Mouse (Mus musculus) midbrain, embryonic 10.5 days (tissue): ENCODE measurements around the gene Mrpl45. TPM values are rescaled to one million over a fixed set of nuclear protein-coding genes. Genes with fewer than 3 reads are reported as not detected.

Source experiments
- DNase-seq: peaks from one replicate; pipeline ENCODE4 v3.0.0-alpha.2; 2017; ENCODE audit warnings: low spot score
- H3K27ac ChIP-seq: fragments of 300-500 bp; sonication (generic); replicated peaks from 2 replicates; pipeline ENCODE4 v1.5.1; 2016; ENCODE audit warnings: mild to moderate bottlenecking
- H3K27me3 ChIP-seq: fragments of 300-500 bp; sonication (generic); 2 replicates; pipeline ENCODE4 v1.6.1; 2016; ENCODE audit warnings: low read depth, mild to moderate bottlenecking; ENCODE audit not compliant: poor library complexity, severe bottlenecking
- H3K36me3 ChIP-seq: fragments of 300-500 bp; sonication (generic); 2 replicates; pipeline ENCODE4 v1.6.1; 2016; ENCODE audit warnings: mild to moderate bottlenecking, moderate library complexity
- H3K4me1 ChIP-seq: fragments of 300-500 bp; sonication (generic); 2 replicates; pipeline ENCODE4 v1.6.1; 2016
- H3K4me3 ChIP-seq: fragments of 300-500 bp; sonication (generic); 2 replicates; pipeline ENCODE4 v1.5.1; 2016; ENCODE audit warnings: mild to moderate bottlenecking, moderate library complexity
- H3K9me3 ChIP-seq: fragments of 300-500 bp; sonication (generic); replicated peaks from 2 replicates; pipeline ENCODE4 v1.6.1; 2016; ENCODE audit warnings: mild to moderate bottlenecking
- WGBS: fragments of 180-500 bp; shearing (Covaris S2); methylation state at CpG from one replicate; pipeline ENCODE4 v1.1.7; 2016; 5-methylcytosine and 5-hydroxymethylcytosine counted together
- polyA plus RNA-seq: library from polyadenylated mRNA; unstranded; fragments of >200 nt; fragmentation: Nextera tagmentation; extraction: Ambion mirVana; gene quantifications from 2 replicates; pipeline ENCODE4 v1.2.1, GENCODE M21; 2016

Mrpl45 gene
- polyA plus RNA-seq, 1 experiment from 2014 or later: 69.5 TPM

DNA sequence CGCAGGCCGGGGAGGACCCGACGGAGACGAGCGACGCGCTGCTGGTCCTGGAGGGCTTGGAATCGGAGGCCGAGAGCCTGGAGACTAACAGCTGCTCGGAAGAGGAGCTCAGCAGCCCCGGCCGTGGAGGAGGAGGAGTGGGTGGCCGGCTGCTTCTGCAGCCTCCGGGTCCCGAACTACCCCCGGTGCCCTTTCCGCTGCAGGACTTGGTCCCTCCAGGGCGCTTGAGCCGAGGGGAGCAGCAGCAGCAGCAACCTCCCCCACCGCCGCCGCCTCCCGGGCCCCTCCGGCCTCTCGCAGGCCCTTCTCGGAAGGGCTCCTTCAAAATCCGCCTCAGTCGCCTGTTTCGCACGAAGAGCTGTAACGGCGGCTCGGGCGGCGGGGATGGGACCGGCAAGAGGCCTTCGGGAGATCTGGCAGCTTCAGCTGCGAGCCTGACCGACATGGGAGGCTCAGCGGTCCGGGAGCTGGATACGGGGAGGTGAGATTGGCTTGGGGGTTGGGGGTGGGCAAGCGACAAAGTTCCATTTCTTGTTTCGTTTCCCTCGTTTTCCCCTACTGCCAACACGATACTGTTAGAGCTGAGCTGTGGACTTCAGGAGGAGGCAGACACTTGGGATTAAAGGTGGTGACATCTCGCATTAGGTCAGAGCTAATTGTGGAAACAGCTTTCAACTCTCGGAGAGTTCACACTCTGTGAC is 47.6 kb downstream of the Mrpl45 start:
- no peaks in the 10 kb centered on the region for H3K9me3 ChIP-seq
- H3K36me3 ChIP-seq: peaks cover 8% of the 10 kb centered on the region; the same call in 1 of the 2 replicates
- H3K4me3 ChIP-seq: peak overlapping the region; percentile 100
- peaks cover 35% of the 10 kb centered on the region for H3K4me1 ChIP-seq
- peak; percentile 66 for DNase-seq
- no peaks in the 10 kb centered on the region for H3K27me3 ChIP-seq
- H3K27ac ChIP-seq: peak overlapping the region; percentile 94
- WGBS: under 1% methylated on average over 49 of the region's 49 CpGs

DNA sequence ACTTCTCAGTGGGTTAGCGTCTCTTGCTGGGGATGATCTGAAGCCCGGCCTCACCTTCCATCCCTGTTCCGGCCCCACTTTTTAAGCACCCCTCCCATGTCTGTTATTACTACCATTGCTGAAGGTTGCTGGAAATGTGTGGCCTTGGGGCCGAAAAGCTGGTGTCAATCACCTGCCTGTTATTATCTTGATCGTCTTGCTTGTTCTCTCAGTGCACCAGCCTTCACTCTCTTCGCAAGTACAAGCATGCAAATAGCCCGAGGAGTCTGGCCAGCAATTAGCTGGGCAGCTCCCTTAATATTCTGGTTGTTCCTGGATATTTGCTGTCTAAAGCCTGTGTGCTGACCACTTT is 48.1 kb downstream of the Mrpl45 start:
- H3K27ac ChIP-seq: no peak overlapping the region
- H3K27me3 ChIP-seq: no peaks in the 10 kb centered on the region
- peaks cover 35% of the 10 kb centered on the region for H3K4me1 ChIP-seq
- 3% methylated on average over 7 of the region's 7 CpGs for WGBS
- H3K36me3 ChIP-seq: peaks cover 13% of the 10 kb centered on the region; the same call in 1 of the 2 replicates
- no peak for DNase-seq
- H3K9me3 ChIP-seq: no peaks in the 10 kb centered on the region
- H3K4me3 ChIP-seq: peak overlapping the region; percentile 100

DNA sequence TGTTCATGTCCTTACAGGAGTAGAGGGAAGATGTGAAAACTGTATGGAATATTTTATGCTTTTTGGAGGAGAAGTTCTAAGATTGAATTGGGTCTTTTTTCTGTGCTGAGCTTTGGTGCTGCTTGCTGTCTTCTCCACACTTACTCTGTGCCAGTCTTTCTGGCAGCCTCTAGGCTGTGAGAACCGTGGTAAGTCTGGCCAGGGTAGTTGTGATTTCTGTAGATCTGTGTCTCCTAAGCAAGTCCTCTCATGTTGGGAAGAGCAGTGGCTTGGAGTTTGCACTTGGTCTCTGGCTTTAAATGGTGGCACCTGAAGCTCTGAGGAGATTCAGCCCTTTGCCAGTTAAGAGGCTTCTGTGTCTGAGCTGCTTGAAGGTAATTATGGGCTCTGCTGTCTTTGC is 50.0 kb downstream of the Mrpl45 start:
- Histone ChIP-seq H3K9me3 (no peaks in the 10 kb centered on the region), H3K4me1 (peaks cover 35% of the 10 kb centered on the region), H3K27me3 (no peaks in the 10 kb centered on the region), H3K36me3 (peaks cover 14% of the 10 kb centered on the region; the same call in 1 of the 2 replicates), H3K4me3 (peak overlapping the region; percentile 100; the same call in 1 of the 2 replicates), H3K27ac (no peak overlapping the region)
- no peak for DNase-seq
- 85% methylated on average over 1 of the region's 1 CpGs for WGBS

DNA sequence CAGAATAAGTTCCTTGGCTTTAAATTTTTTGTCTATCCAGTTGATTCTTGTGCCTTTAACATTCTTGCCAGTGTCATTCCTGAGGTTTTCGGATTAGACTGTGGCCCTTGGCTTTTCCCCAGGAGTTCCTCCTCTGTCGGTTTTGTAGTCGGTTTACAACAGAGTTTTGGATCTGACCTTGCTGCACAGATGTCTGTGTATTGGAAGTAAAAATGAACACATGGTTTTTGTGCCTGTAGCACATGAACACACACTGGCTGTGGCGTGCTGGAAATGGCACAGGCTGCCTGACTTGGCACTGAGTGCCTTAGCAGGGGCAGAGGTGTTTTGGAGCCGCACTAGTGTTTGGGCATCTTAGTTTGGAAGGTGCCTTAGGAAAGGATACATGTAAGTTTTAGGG is 53.0 kb downstream of the Mrpl45 start:
- no peak overlapping the region for H3K4me3 ChIP-seq

DNA sequence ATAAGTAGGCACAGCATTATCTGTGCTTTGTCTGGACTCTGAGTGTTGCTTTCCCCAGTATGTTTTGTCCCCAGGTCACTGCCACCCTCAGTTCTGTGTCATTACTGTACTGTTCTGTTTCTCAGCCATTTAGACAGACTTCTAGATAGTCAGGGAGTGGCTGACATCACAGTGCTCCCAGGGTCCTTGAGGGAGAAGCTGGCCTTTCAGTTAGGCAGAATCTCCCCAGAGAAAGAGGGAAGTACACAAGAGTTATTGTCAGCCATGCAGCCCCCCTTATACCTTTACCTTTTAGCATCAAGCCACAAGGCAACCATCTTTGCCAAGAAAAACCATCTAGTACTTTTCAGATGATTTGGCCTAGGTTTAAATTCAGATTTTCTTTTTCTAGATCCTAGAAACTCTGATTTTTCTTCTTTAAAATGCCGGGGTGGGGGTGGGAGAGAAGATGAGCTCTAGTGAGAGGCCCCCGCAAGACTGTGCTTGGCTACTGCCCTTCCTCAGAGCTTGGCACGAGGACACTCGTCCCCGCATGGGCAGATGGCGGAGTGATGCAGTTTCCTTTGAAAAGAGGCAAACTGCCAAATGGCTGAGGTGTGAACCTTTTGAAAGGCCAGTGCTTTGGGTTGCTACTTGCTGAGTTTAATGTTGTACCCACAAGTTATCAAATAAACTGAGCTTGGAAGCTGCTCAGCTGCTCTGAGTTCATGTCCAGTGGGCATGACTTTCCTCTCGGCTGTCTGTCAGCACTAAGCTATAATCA is 55.0 kb downstream of the Mrpl45 start:
- Histone ChIP-seq H3K27me3 (no peaks in the 10 kb centered on the region), H3K4me3 (no peak overlapping the region), H3K9me3 (no peaks in the 10 kb centered on the region), H3K27ac (no peak overlapping the region), H3K36me3 (peaks cover 37% of the 10 kb centered on the region), H3K4me1 (peaks cover 5% of the 10 kb centered on the region)
- DNase-seq: no peak
- 92% methylated on average over 7 of the region's 7 CpGs for WGBS

More for the DNA sequence above, 53.0 kb downstream of the Mrpl45 start:
- no peaks in the 10 kb centered on the region for H3K9me3 ChIP-seq
- H3K27me3 ChIP-seq: no peaks in the 10 kb centered on the region
- H3K4me1 ChIP-seq: peaks cover 25% of the 10 kb centered on the region
- peaks cover 20% of the 10 kb centered on the region; the same call in 1 of the 2 replicates for H3K36me3 ChIP-seq
- 90% methylated on average over 5 of the region's 5 CpGs for WGBS
- DNase-seq: no peak
- no peak overlapping the region for H3K27ac ChIP-seq

DNA sequence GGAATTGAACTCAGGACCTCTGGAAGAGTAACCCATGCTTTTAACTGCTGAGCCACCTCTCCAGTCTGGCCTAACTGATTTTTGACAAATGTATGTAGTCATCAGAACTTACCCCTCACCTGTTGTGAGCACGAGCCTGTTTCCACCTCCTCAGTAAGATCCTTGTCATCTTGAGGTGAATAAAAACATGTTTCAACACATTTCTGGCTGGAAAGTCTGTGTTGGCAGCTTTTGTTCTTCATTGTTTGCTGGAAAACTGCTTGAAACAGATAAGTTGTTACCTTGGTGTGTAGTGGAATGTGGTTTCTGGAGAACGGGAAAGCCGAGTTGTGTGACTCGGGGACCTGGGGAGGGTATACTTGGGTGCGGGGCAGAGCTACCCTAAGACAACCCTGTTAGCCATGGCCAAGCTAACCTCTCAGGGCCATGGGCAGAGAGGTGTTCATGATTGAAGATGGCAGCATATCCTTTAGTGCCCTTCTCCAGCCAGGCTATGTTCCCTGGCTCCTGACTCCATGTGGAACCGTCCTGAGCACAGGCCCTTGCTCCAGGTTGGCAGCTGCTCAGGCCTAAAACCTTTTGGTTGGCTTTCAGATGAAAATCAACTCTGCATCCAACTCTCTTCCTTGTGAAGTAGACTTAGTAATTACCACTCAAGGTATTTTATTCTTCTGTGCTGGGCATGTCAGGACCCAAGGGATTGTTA is 56.8 kb downstream of the Mrpl45 start:
- WGBS: 88% methylated on average over 6 of the region's 6 CpGs

DNA sequence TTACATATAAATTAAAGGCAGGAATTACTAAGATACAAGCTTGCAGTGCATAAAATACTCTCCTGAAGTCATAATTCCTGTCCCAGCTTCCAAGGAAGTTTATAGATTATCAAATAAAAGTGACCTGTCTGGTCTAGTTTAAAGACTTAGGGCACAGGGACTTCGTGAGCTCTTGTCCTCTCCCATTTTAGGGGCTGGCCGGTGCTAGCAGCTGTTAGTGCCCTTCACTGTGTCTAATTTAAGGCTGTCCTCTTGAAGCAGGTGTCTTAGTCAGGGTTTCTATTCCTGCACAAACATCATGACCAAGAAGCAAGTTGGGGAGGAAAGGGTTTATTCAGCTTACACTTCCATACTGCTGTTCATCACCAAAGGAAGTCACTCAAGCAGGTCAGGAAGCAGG is 57.9 kb downstream of the Mrpl45 start:
- Histone ChIP-seq H3K36me3 (peaks cover 55% of the 10 kb centered on the region), H3K27ac (no peak overlapping the region), H3K4me1 (no peaks in the 10 kb centered on the region), H3K9me3 (no peaks in the 10 kb centered on the region), H3K4me3 (no peak overlapping the region), H3K27me3 (no peaks in the 10 kb centered on the region)
- no peak for DNase-seq
- 82% methylated on average over 2 of the region's 2 CpGs for WGBS

More for the DNA sequence above, 56.8 kb downstream of the Mrpl45 start:
- Histone ChIP-seq H3K27ac (no peak overlapping the region), H3K27me3 (no peaks in the 10 kb centered on the region), H3K4me1 (no peaks in the 10 kb centered on the region), H3K36me3 (peaks cover 52% of the 10 kb centered on the region), H3K9me3 (no peaks in the 10 kb centered on the region), H3K4me3 (no peak overlapping the region)
- no peak for DNase-seq

Other genes with a start within 250 kb of the Mrpl45 start
- 0.10 and 0.25 TPM in 2 replicates for gene Tbx21, start 200.4 kb upstream of the Mrpl45 start, polyA plus RNA-seq
- 4.3 and 4.9 TPM in 2 replicates for gene Tbkbp1, start 164.2 kb upstream of the Mrpl45 start, polyA plus RNA-seq
- 82.9 and 95.7 TPM in 2 replicates for gene Kpnb1, start 127.8 kb upstream of the Mrpl45 start, polyA plus RNA-seq
- 108 and 114 TPM in 2 replicates for gene Npepps, start 35.1 kb upstream of the Mrpl45 start, polyA plus RNA-seq
- 0.05 and 0.09 TPM in 2 replicates for gene Gpr179, start 36.4 kb downstream of the Mrpl45 start, polyA plus RNA-seq
- 3.6 and 4.6 TPM in 2 replicates for gene Socs7, start 46.8 kb downstream of the Mrpl45 start, polyA plus RNA-seq
- 1.9 and 2.3 TPM in 2 replicates for gene Arhgap23, start 99.8 kb downstream of the Mrpl45 start, polyA plus RNA-seq
- 0.25 and 0.28 TPM in 2 replicates for gene 4933428G20Rik, start 184.6 kb downstream of the Mrpl45 start, polyA plus RNA-seq